Mouse (Mus musculus) left cerebral cortex, postnatal 36 days (tissue): ENCODE results near the gene Ggt1. TPM values are rescaled to one million over a fixed set of nuclear protein-coding genes. Genes with fewer than 3 reads are reported as not detected.

Experiments used
- DNase-seq, 2 experiments: peaks; one replicate each; pipeline ENCODE4 v3.0.0; 2021 to 2022; ENCODE audit warnings: low spot score in 2 of 2, mixed read lengths in 1 of 2
- intact Hi-C: fragments of 180-260 bp; cut with DNase I; formaldehyde crosslinking; loops from one replicate; pipeline ENCODE4 v1.15.1; 2025
- total RNA-seq, 2 experiments: library from RNA; stranded (reverse); gene quantifications; 2 replicates each; pipeline ENCODE4 v1.2.3; 2021

Ggt1 gene
- total RNA-seq, 2 experiments from 2014 or later: 2.5 to 4.1 TPM

DNA sequence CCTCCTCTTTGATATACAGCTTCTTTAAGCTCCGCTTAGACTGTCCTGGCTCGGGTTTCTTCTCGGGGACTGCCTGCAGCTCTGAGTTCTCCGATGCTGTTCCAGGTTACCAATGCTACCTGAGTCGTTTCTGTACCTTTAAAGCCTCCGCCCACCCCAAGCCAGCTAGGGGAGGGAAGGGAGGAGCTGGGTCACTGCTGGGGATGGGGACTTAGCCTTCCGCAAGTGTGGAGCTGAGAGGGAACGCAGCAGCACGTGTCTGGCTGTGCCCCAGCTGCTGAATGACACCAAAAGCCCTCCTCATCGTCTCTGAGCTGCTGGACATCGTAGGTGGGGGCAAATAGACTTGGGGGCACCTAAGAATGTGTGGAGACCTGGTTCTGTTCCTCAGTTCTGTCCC lies 7.0 kb downstream of the Ggt1 start:
- no peak for DNase-seq
- intact Hi-C loops: no loop called here

DNA sequence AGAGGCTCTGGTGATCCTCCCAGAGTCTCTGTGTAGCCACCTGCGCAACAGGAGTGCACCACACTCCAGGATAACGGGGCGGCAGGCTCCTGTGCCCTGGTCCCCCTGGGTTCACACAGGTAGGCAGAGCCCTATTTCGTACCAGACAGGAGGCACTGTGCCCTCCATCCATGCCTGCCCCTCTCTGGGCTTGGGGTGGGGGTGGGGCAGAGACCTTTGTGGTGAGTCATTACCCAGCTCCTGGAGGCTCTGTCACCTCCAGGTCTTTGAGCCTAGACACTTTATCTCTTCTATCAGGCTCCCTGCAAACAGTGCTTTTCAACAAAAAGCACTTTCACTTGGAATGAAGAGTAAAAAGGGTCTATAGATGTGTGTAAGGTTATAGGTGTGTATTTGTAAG lies 7.4 kb downstream of the Ggt1 start:
- DNase-seq: no peak
- intact Hi-C loops: no loop called here

- intact Hi-C loops: no loop called here
- DNase-seq: no peak
These were observed 9.7 kb downstream of the Ggt1 start for GRCm38 (mm10) chr10:75570981-75571657.

DNA sequence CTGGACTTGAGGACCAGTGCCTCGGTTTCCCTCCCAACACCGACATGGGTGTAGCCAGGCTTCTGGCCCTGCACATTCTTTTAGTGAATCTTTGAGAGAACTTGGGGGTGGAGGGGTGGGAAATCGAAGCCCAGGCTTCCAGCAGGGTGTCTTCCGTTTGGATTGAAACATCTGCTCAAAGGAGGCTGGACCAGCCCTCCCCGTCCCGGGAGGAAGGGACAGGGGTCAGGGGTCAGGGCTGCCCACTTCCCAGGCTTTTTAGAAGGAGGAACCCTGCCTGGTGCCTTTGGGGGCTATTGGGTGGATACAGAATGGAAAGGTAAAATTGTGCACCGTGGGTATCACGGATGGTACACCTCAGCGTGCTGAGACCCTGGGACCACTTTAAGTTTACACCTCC lies 10.5 kb downstream of the Ggt1 start:
- intact Hi-C loops: no loop called here
- no peak for DNase-seq

GRCm38 (mm10) chr10:75573181-75573580 lies 11.8 kb downstream of the Ggt1 start:
- DNase-seq: no peak
- intact Hi-C loops: no loop called here

DNA sequence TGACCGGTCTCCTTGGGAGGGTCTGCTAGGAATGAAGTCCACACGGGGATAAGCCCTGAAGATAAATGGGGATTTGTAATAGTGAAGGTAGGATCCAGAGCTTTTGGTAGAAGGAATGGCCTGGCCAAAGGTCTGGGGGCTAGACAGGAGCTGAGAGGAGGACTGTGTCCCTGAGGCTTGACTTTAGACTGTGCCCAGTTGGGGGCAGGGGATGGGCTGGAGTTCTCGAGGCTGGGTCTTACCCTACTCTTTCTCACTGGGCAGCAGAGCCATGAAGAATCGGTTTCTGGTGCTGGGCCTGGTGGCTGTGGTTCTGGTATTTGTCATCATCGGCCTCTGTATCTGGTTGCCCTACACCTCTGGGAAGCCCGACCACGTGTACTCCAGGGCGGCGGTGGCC lies 12.6 kb downstream of the Ggt1 start:
- intact Hi-C loops: no loop called here
- DNase-seq: no peak

DNA sequence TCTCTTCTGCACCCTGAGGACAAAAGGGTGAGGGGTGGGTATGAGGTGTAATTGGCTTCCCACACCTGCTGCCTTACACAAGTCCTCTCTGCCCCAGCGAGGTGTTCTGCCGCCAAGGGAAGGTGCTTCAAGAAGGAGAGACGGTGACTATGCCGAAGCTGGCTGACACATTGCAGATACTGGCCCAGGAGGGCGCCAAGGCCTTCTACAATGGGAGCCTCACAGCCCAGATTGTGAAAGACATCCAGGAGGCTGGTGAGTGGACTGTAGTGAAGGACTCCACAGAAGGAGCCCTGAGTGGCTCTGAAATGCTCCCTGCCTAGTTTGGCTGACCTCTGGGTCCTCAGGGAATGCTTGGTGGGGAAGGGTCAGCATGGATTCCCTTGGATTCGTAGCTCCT lies 17.7 kb downstream of the Ggt1 start:
- no peak for DNase-seq
- intact Hi-C loops: no loop called here

- DNase-seq: peak; percentile 82 to 87
- intact Hi-C loops: loop anchor here (2.0 to 10.0 kb wide), 4 partner anchors 49 to 369 kb away; partner anchors contain the start of gene Gm5134
These were observed 24.6 kb downstream of the Ggt1 start for GRCm38 (mm10) chr10:75585876-75586552.

- intact Hi-C loops: loop anchor here (2.0 to 10.0 kb wide), 4 partner anchors 48 to 368 kb away; partner anchors contain the start of gene Gm5134
- DNase-seq: no peak
These were observed 25.1 kb downstream of the Ggt1 start for GRCm38 (mm10) chr10:75586553-75586879.

DNA sequence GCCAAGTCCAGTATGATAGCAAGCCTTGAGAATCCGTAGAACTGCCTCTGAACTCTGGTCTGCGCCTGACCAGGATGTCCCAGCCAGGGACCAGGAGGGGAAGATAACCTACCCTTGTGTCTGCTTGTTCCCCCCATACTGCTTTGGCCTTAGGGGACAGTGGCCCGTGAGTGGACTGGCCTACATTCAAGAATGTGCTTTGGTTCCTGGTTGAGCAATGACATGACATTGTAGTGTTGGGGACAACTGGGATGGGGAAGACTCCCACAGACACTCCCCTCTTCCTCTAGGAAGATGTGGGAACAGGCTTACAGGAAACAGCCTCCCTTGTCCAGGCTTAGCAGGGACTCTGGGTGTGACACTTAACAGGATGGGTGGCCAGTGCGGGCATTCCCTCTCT lies 26.4 kb downstream of the Ggt1 start:
- intact Hi-C loops: loop anchor here (2.0 to 10.0 kb wide), 4 partner anchors 47 to 367 kb away; partner anchors contain the start of gene Gm5134
- no peak for DNase-seq

GRCm38 (mm10) chr10:75588336-75588735 lies 26.9 kb downstream of the Ggt1 start:
- intact Hi-C loops: loop anchor here (5.0 to 10.0 kb wide), 3 partner anchors 114 to 366 kb away; partner anchors contain the start of gene Gm5134
- DNase-seq: no peak

DNA sequence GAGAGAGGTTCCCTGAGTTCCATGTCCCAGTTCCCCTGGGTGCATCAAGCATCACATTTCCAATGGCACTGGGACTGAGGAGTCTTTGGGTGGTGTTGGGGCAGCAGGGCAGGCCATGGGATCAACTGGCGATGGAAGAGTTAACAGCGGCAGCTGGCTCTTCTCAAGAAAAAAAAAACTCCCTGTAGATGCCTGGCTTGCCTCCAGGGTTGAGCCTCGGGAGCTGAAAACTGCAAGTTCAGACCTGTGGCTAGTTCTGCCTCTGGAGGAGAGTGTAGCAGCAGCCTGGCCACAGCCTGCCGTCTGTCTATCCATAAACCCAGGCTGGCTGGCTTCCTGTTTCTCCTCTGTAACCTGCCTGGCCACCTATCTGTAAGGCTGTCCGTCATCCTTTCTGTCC lies 27.7 kb downstream of the Ggt1 start, which contains the start of gene Ggt5:
Ggt5 (plus strand) TSS at position 212 of the 400 bp plus-strand sequence.
- intact Hi-C loops: loop anchor here (5.0 to 10.0 kb wide), 3 partner anchors 113 to 366 kb away; partner anchors contain the start of gene Gm5134
- no peak for DNase-seq

DNA sequence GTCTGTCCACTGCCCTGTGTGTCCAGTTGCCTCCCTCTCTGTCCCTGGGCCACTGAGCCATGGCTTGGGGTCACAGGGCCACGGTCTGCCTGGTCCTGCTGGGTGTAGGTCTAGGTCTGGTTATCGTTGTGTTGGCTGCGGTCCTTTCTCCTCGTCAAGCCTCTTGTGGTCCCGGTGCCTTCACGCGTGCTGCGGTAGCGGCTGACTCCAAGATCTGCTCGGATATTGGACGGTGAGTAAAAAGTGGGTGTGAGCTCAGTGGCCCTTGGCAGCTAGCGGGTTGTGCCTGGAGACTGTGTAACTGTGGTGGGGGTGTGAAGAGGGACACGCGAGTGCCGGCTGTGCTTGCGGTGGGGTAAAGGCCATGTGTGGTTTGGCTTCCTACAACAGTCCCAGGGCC lies 28.2 kb downstream of the Ggt1 start:
- no peak for DNase-seq
- intact Hi-C loops: loop anchor here (5.0 to 10.0 kb wide), 3 partner anchors 113 to 365 kb away; partner anchors contain the start of gene Gm5134

DNA sequence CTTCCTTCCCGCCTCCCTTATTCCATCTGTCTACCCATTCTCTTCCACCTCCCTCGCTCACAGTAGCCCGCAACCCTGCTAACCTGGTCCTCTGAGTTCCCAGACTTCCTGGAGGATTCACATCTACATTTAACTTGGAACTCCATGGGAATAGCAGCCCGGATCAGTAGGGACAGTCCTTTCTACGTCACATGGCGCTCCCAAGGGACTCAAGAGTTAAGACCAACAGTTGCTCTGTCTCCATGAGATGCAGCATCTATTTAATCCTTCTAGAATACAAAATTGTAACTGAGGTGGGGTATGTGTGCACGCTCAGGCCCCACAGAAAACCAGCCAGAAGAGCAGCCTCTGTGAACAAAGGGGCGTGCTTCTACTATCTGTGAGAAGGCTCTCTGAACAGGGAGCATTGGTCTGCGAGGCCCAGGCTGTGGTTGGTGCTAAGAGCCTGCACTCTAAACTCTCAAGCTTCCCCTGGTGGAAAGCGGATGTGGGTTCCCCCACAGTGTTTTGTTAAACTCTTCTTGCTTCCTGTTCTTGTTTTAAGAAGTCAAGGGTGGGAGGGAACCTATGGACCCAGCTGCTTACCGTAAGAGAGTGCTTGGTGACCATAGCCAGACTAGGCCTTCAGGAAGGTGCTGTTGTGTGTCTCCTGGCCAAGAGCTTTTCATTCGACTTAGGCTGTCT lies 29.9 kb downstream of the Ggt1 start:
- no peak for DNase-seq
- intact Hi-C loops: no loop called here

DNA sequence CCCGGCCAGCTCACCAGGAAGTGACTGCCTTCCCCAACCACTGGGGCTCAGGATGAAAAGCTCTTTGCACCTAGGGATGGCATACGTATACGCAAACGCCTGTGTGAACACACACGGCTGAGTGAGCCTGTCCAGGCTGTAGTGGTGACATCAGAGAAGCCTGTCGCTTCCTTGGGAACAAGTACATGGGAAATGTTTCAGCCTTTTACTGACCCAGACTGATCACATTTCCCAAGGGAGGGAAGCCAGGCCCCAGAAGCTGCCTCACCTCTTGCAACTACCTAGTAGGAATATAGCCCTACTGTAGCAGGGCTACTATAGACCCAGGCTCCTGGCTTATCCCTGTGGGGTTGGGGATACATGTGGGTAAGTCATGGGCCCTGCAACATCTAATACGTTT lies 31.2 kb downstream of the Ggt1 start:
- intact Hi-C loops: no loop called here
- no peak for DNase-seq

DNA sequence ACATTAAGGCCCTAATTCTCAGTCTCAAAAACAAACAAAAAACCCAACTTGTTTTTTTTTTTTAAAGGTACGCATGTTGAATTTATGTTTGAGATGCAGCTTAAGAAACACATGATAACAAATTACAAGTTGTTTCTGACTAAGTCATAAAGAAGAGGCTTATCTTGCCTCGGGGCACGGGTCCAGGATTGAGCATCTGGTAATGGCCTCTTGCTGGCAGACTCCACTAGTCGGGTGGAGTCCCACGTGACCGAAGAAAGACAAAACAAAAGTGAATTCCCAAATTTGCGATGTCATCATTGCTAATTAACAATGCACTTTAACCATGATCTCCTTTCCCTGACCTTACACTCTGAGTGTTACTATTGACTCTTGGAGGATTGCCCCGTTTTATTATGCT lies 34.6 kb downstream of the Ggt1 start:
- intact Hi-C loops: no loop called here
- DNase-seq: no peak

- intact Hi-C loops: no loop called here
- DNase-seq: no peak
These were observed 38.9 kb downstream of the Ggt1 start for GRCm38 (mm10) chr10:75600189-75600730.

DNA sequence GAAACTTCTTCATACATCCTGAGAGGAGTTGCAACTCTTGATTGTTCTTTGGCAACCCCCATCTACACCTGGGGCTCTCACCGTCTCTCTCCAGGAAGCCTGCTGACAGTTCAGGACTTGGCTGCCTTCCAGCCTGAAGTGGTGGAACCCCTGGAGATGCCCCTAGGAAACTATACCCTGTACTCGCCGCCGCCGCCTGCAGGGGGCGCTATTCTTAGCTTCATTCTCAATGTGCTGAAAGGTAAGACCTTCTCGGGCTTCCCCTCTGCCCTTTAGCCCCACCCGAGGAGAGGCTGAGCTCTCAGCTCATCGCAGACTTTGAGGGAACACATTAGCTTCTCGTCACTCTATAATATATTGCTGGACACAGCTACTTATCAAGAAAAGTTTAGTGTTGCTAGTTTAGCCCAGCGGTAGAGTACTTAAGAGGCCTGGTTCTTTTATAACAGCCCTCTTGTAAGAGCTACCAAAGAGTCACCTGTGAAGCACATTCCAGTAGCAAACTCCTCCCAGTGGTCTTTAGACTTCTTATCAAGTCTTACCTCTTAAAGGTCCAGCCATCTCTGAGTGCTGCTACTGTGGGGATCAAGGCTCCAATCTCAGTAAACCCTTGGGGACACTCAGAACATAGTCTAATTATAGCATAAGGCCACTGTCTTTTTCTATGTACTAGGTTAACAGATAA lies 43.9 kb downstream of the Ggt1 start:
- intact Hi-C loops: no loop called here
- DNase-seq: no peak

DNA sequence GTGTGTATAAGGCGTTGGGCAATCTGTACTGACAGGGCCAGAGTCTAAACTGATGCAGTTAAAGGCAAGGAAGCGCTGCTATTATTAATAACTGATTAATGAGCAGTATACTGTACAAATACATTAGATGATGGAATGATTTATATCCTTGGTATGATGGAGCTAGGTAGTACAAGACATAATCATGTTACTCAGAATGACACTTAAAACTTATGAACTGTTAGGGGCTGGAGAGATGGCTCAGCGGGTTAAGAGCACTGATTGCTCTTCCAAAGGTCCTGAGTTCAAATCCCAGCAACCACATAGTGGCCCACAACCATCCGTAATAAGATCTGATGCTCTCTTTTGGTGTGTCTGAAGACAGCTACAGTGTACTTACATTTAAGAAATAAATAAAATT lies 45.8 kb downstream of the Ggt1 start:
- DNase-seq: no peak
- intact Hi-C loops: no loop called here

DNA sequence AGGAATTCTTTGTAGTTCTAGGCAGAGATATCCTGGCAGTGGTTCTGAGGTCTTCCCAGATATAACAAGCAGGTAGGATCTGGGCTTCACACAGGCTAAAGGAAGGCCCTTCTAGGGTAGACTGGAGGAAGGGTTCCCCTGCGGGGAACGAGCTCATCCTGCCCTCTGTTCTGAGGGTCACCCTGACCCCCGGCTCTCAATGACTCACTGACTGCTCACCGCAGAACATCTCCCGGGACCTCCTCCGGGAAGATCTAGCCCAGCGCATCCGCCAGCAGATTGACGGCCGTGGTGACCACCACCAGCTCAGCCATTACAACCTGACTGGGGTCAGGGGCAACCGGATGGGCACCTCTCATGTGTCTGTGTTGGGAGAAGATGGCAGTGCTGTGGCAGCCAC lies 47.6 kb downstream of the Ggt1 start:
- intact Hi-C loops: no loop called here
- DNase-seq: no peak
